Mouse (Mus musculus) liver, adult 2 months (tissue): ENCODE measurements around the gene Calml3.
"Not testable (repeated sequence)": the region's sequence is repeated elsewhere in the genome, so short reads cannot be mapped to it uniquely, and the experiment has no call there.

Experiments
- CTCF ChIP-seq: fragments of 200-500 bp; IDR thresholded peaks from 2 replicates; pipeline ENCODE4 v1.5.1; 2011; ENCODE audit warnings: low read depth, low read length, control low read depth
- POLR2A ChIP-seq: fragments of 200-500 bp; IDR thresholded peaks from 2 replicates; pipeline ENCODE4 v1.6.1; 2011; ENCODE audit warnings: low read length, control low read depth; ENCODE audit not compliant: insufficient read depth; ENCODE audit errors: extremely low read depth

DNA sequence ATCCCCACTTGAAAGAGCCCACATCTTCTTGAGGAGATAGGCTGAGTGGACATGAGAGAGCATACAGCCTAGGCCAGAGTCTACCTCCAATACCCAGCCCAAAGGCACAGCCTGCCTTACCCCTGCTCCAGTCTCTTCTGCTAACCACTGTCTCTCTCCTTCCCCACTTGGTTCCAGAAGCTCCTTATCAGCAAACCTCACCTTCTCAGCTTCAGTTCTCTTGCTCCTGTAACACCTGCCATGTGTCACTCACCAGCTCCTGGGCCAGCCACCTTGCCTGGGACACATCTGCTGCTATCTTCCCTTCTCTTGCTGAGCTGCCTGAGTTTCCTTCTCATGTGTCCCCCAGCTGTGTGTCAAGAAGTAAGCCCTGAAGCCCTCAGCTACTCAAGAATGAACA, 29.5 kb upstream of the Calml3 start:
- not testable (repeated sequence) for TF ChIP-seq CTCF, POLR2A
